In genomic region chr5:26282282-26282681, GRCm38 (mm10) we compare ENCODE assay signal across 8 mouse cellular contexts. TPM values are rescaled to one million over a fixed set of nuclear protein-coding genes. Genes with fewer than 3 reads are reported as not detected.
DNase-seq lines count a peak whose midpoint lies in the region; ATAC-seq lines count a peak whose summit lies in the region.

No protein-coding gene starts in this region.

- no peaks in the 10 kb centered on the region for H3K9me3 ChIP-seq in forebrain, embryonic 13.5 days (replicated peaks)
- no peaks in the 10 kb centered on the region; the same call in 1 of the 2 replicates for H3K9me3 ChIP-seq in neural tube, embryonic 13.5 days

- no peak overlapping the region for H3K4me2 ChIP-seq in forebrain, embryonic 13.5 days
- H3K4me2 ChIP-seq in neural tube, embryonic 13.5 days, result no peak overlapping the region

- ATAC-seq in forebrain, embryonic 13.5 days, result peak; percentile 77
- ATAC-seq in neural tube, embryonic 13.5 days (ENCODE audit: low read depth), result 0 out of 2 replicates have a peak, but pooled peaks have one; percentile 43
- ATAC-seq in activated CD4-positive, CD25-positive, alpha-beta regulatory T cell, adult 4 months, result no peak

- no peak overlapping the region for H3K27ac ChIP-seq in forebrain, embryonic 13.5 days
- H3K27ac ChIP-seq in neural tube, embryonic 13.5 days (replicated peaks), result no peak overlapping the region

- no peaks in the 10 kb centered on the region for H3K27me3 ChIP-seq in forebrain, embryonic 13.5 days
- H3K27me3 ChIP-seq in neural tube, embryonic 13.5 days, result no peaks in the 10 kb centered on the region

- no peaks in the 10 kb centered on the region for H3K4me1 ChIP-seq in forebrain, embryonic 13.5 days
- no peaks in the 10 kb centered on the region for H3K4me1 ChIP-seq in neural tube, embryonic 13.5 days (replicated peaks)

- peak; percentile 8 to 34 for DNase-seq in heart, postnatal 14 days
- DNase-seq in heart, adult 8-10 months (ENCODE audit: low spot score), result no peak
- DNase-seq in c-Kit-positive CD71-positive TER-119-negative erythroid progenitor cells, embryonic 14.5 days (ENCODE audit: low read depth), result peak; percentile 22
- DNase-seq in kidney, adult 9 months, result peak; percentile 66
- peak; percentile 47 to 66 for DNase-seq in left cerebral cortex, postnatal 36 days (ENCODE audit: low spot score in 2 of 2)

- H3K9ac ChIP-seq in forebrain, embryonic 13.5 days, result no peak overlapping the region
- no peak overlapping the region for H3K9ac ChIP-seq in neural tube, embryonic 13.5 days

- H3K36me3 ChIP-seq in forebrain, embryonic 13.5 days (ENCODE audit: poor library complexity, severe bottlenecking), result no peaks in the 10 kb centered on the region
- H3K36me3 ChIP-seq in neural tube, embryonic 13.5 days, result no peaks in the 10 kb centered on the region

- no peak overlapping the region for H3K4me3 ChIP-seq in forebrain, embryonic 13.5 days
- H3K4me3 ChIP-seq in neural tube, embryonic 13.5 days, result no peak overlapping the region

- intact Hi-C loops in heart, postnatal 14 days (cut with DNase I), result no loop called here
- intact Hi-C loops in left cerebral cortex, postnatal 36 days (cut with DNase I), result loop anchor here (5.0 kb wide), 1 partner anchor 755 kb away; no protein-coding TSS in a partner anchor

- WGBS in forebrain, embryonic 13.5 days, result 7% methylated on average over 4 of the region's 4 CpGs
- WGBS in neural tube, embryonic 13.5 days, result 10% methylated on average over 4 of the region's 4 CpGs

RNA-seq across cellular contexts. Expression of gene Gm7361, which starts 24.8 kb away (rescaled TPM):
- not detected for total RNA-seq in heart, postnatal 14 days (2021)
- not detected for total RNA-seq in heart, adult 8-10 months (2022)
- not detected in 2 replicates for polyA plus RNA-seq in forebrain, embryonic 13.5 days (2015; fragmentation: Nextera tagmentation; extraction: Ambion mirVana)
- total RNA-seq in left cerebral cortex, postnatal 36 days (2021), result under 1 TPM; 0.12 to 0.14 TPM
- 0.08 TPM in 1 of 2 replicates, not detected in the other for polyA plus RNA-seq in neural tube, embryonic 13.5 days (2015; fragmentation: Nextera tagmentation; extraction: Ambion mirVana)
- polyA plus RNA-seq in activated CD4-positive, CD25-positive, alpha-beta regulatory T cell, adult 4 months (2017; shearing (Covaris generic)), result not detected
